Mouse (Mus musculus) NIH3T3 (cell line): Measurements from ENCODE around the gene Mcrip1.

ENCODE experiments used
- DNase-seq: peaks from one replicate; pipeline ENCODE4 v3.0.0-alpha.2; 2012; ENCODE audit warnings: low read depth

Gene Mcrip1

DNA sequence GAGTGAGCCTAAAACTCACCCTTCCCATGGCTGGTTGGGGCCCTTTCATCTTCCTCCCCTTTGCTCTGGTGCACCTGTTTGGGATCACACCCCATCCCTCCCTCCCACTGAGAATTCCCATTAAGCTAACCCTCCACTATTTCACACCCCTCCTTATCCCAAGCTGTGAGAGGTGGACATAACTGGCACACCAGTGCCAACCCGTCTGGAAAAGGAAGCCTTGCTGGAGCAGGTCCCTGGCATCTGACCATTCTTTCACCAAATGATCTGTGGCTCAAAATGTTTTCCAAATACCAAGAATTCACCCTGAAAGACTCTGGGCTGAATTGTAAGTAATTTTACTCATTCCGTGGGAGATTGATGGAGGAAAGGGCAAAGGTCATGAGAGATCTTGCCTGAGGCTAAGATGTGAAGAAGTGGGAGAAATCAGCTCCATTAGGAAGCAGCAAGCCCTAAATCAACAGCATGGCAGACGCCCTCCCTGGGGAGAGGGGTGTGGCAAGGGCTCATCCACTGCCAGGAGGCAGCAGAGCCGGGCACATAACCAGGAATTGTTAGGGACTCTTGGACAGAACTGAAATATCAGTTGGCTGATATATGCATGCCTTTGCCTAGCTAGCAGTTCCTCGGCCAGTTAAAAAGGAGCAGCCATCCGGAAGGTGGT is 36.6 kb downstream of the Mcrip1 start:
- peak; percentile 89 for DNase-seq

DNA sequence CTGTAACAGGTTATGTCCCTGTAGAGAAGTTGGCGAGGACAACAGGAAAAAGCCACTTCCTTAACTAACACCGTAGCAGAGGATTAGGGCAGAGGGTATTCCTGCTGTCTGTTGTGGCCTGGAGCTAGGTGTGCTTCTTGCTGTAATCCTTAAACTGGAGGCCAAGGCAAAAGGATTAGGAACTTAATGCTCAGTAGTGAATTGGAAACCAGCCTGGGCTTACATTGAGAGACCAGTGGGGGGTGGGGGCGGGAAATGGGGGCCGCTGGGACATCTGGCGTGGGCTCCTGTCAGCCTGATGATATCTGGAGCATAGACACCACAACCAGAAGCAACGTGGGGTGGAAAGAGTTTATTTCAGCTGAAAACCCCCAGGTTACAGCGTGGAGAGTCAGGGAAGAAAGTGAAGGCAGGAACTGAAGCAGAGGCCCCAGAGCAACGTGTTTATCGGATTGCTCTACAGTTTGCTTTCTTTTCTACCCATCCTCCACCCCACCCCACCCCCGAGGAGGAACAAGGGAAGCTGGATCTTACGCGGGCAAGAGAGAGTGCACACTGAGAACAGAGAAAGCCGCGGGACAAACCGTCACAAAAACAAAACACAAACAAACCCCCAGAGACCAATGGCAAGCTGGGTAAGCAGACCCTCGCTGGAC is 39.0 kb downstream of the Mcrip1 start:
- DNase-seq = peak; percentile 44

DNA sequence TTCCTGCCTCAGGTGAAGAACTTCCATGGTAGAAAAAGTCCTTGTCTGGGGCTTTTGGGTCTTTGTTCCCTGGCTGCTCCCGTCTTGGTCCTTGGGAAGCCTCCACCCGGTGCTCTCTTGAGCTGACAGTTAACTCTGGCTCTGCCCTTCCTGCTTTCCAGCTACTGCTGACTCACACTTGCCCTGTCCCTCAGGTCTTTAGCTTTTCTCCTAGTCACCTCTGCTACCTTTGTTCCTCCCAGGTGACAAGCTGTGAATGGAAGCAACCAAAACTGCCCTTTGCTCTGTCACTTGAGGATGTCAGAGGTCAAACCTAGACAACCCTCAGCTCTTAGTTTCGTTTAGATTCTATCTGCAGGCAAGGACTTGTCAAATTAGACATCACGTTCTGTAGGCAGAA is 39.6 kb downstream of the Mcrip1 start:
- DNase-seq = no peak

DNA sequence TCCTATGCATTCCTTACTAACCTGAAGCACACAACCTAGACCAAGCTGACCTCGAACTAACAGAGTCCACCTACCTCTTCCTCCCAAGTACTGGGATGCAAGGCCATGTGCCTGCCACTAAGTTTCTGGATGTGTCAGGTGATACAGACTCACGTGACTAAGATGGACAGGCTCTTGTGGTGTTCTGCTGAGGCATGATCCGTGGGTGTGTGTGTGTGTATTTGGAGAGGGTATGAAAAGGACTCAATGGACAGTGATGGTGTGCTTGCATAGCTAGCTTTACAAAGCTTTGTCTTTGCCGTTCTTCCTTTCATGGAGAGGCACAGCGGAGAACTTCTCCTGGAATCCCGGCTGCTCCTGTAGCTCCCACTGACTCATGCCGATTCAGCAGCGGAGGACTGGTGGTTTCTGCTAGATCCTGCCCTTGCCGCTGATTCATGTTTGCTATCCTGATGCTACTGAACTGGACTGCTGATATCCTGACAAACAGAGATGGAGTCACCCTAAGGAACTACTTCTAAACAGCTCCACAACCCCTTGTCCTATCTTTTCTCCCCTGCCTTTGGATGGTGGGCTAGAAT is 41.1 kb downstream of the Mcrip1 start:
- DNase-seq = peak; percentile 77

DNA sequence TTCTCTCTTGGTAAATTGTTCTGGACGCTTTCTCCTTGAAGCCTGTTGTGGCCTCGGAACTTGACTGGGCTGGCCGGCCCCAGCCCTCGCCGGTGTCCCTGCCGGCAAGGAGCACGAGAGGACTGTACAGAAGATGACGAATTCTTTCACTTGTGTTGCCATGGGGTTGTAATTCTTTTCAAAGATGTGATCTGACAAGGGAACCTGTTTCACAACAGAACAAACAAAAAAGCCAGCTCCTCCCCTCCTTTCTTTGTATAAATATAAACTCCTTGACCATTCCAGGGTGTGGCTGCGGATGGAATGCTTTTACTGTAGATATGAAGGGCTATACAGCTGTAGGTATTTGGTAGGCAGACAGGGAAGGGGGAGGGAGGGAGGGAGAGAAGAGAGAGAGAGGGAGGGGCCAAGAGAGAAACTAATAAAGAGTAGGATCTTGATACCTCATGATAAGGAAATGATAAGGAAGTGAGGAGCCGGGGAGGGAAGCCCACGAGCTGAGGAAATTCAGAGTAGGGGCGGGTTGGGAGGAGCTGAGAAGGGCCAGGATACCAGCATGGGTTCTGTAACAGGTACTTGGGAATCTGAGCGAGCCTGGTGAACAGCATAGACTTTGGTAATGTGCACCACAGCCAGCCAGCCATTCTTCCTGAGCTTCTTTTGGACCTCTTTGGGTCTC is 41.8 kb downstream of the Mcrip1 start:
- DNase-seq = no peak

DNA sequence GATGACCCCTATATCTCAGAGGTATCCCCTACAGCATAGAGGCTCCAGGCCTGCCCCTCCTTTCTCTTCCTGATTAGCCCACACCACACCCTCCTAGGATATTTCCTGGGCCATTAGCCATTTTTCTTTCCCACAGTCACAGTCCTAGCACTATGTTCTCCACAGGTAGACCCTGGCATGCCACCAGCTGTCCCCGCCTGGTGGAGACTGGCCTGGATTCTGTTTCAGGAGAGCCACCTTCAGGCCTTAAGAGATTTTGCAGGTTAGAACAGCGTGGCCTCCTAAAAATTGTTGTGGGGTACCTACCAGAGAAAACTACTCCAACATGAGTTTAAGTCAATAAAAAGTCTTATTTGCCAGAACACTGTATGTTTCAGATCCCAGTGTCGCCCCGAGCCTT is 42.6 kb downstream of the Mcrip1 start:
- no peak for DNase-seq

DNA sequence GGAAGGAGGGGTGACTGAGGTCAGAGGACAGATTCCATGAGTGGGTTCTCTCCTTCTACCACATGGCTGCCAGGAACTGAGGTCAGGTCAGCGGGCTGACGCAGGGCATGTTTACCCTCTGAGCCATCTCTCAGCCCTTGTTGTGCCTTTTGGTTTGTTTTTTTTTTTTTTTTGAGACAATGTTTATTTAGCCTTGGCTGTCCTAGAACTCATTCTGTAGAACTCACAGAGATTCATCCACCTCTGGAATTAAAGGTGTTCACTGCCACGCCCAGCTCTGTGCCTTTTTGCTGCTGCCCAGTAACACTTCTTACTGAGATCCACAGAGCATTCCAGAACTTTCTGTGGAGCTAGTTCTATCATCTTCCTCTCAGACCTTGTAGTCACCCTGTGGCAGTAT is 43.9 kb downstream of the Mcrip1 start:
- DNase-seq = no peak

DNA sequence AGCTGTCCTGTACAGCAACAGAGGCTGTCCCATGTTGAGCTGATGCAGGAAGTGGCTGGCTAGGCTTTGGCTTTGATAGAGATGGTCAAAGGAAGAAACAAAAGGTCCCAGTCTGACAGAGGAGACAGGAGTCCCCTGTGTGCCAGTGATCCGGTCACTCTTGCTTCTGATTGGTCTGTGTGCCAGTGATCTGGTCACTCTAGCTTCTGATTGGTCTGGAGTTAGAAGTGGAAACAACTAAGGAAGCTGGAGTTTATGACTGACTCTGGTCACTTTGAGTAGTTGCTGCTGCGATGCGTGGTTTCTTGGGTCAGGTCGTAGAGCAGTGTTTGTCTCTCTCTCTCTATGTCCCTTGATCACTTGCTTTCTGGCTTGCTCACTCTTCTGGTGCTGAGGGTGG is 47.8 kb downstream of the Mcrip1 start:
- no peak for DNase-seq

DNA sequence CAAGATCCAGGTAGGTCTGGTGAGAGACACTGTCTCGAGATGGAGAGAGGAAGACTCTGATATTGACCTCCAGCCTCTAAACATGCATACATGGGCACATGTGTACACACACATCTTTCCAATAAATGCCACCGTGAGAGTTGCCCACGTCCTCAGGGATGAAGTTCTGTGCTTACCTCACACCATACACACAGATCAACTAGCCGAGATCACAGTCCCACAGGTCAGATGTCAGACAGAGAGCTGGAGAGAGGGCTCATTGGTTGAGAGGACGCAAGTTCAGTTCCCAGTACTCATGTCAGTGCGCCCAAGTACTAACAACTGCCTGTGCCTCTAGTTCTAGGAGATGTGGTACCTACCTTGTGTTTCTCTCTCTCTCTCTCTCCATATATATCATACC is 48.5 kb downstream of the Mcrip1 start:
- no peak for DNase-seq

DNA sequence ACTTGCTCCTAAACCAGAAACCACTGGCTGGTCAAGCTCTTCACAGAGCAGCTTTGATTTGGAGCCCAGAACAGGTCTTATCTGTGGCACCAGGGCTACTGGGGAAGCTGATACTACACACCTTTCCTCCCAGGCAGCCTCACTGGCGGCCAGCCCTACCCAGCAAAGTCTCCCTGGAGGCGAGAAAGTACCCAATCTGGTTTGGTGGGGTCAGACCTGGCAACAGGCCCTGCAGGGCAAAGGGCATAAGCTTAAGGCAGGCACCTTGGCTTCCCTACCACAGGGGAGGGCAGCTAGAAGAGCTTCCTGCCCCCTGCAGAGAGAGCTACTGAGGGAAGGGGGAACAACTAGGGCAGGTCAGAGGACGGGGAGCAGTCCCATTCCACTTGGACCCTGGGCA is 49.2 kb downstream of the Mcrip1 start:
- no peak for DNase-seq

DNA sequence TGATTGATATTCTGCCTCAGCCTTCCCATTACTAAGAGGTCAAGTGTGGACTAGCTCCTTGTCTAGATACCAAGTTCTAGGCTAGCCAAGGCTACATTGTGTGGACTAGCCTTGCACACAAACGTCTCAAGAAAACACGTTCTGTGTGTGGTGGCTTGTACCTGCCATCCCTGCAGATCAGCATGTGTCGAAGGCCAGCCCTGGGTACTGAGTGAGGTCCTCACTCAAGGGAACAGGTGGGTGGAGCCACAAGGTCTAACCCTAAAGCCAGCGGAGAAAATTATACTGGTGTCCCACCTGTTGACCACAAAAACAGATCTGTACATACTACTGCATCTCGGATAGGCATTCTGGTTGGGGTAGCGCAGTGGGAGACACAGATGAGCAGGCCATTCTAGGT is 49.6 kb downstream of the Mcrip1 start:
- DNase-seq = no peak

DNA sequence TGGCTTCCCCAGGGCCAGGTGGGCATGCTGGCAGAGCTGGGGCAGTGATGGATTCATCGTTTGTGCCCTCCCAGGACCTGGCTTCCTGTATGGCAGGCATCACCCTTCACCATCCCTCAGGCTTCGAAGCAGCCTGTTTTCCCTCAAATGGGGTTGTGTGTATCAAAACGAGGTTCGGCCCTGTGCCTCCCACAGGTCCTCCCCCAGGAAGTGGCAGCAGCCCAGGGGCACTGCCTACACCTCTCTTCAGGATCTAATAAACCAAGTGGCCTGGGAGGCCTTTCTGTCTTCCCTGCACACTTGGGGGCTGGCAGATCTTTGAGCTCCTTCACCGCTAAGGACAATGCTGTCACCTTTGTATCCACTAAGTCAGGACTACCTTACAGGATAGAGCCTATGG is 50.6 kb downstream of the Mcrip1 start:
- no peak for DNase-seq

DNA sequence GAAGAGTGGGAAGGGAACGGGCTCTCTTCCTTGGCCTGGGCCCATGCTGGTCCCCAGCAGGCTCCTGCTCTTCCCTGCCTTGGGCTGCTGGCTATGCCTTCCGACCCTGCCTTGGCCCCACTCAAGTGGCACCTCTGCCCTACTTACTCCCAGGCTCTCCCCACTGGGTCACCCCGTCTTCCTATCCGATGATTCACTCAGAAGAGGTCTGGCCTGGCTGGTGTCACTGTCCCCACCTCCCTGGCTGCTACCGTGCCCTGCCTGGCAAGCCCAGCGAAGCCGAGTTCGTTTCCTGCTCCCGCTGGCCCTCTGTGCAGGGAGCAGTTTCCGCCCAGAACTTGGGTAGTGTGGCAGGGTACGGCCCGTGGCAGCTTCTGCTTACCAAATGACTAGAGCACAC is 51.3 kb downstream of the Mcrip1 start:
- no peak for DNase-seq

DNA sequence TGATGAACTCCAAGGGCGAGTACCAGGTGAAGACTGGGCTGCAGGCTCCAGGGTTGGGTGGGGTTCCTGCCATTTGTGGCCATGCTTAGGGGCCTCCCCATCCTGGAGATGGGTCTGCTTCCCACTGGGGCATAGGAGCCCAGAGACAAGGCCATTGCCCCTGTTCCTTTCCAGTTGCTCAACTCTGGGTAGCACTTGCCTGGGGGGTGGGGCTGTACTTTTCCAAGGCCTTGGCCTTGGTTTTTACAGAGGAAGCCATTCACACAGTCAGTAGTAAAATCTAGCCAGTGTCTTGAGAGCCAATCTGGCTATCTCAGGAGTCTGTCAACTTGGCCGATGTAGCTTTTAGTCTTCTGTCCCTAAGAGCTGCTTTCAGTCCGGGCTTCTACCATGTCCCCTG is 52.1 kb downstream of the Mcrip1 start:
- DNase-seq = no peak

DNA sequence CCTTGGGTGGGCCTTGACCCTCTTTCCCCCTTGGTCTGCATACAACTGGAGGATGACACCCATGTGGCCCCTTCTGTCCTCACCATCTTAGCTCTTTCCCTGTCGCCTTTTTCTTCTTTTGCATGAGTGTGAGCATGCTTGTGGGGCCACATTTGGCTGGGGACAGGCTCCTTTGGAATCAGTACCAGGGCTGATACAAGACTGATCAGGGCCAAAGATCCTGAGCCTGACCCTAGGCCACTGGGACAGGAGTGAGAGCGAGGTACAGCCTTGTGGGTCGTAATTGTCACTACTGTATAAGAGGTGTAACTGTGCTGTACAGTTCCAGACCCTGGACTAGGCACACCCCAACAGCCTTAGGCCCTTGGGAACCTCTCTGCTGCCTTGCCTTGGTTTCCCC is 55.6 kb downstream of the Mcrip1 start:
- no peak for DNase-seq

DNA sequence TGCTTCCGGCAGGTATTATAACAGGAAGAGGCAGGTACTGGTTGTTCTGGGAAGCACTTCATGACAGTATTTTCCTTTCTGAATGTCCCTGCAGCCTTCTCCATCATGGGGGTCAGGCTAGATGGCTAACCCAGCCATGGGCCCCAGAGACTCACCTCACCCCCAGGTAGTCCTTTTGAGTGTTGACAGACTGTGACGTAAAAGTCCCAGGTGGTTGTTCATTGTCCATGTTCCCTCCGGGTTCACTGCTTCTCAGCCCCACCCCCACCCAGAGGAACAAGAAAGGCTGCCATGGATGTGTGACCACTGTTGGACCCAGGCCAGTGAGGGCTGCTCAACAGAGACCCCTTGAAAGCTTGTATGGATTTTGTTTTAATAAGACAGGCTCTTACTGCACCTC is 56.2 kb downstream of the Mcrip1 start:
- DNase-seq = no peak
